Mouse (Mus musculus): Measurements from ENCODE around the gene C87436. TPM values are rescaled to one million over a fixed set of nuclear protein-coding genes. Genes with fewer than 3 reads are reported as not detected.
"Not testable (repeated sequence)": the region's sequence is repeated elsewhere in the genome, so short reads cannot be mapped to it uniquely, and the experiment has no call there.

Gene C87436
- polyA plus RNA-seq, 1 experiment, result 13.6 TPM

DNA sequence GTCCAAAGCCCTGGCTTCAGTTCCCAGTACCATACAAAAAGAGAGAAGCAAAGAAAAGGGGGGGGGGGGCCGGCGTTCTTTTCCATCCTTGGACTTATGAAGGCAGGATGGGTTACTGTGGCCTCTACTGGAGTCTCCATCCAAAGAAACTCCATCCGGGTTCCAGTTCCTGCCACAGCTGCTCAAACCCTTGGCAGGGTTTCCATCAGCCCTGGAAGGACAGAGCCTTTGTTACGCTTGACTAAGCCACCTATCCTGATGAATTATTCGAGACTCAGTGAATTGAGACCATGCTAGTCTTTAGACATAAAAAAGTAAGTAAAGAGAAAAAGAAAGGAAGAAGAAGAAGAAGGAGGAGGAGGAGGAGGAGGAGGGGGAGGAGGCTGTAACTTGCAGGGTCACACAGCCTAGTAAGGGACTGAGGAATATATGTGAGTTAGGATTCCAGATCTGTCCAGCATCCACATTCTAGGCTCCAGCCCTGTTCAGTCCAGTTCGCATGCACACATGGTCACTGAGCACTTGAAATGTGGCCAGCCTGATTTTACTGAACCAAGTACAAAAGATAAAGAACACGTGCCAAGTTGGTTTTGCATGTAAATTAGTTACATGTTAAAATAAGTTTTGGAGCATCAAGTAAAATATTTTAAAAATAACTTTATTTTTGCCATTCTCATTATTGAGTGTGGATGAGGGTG lies 47.9 kb downstream of the C87436 start:
- H3K4me1 ChIP-seq (ENCODE audit: control insufficient read depth, insufficient read depth, insufficient read length, low read length), result peaks cover 15% of the 10 kb centered on the region
- no peak overlapping the region for H3K4me3 ChIP-seq (ENCODE audit: insufficient read depth, low read depth, low read length)
- H3K27ac ChIP-seq (replicated peaks; ENCODE audit: low read depth, low read length), result no peak overlapping the region

DNA sequence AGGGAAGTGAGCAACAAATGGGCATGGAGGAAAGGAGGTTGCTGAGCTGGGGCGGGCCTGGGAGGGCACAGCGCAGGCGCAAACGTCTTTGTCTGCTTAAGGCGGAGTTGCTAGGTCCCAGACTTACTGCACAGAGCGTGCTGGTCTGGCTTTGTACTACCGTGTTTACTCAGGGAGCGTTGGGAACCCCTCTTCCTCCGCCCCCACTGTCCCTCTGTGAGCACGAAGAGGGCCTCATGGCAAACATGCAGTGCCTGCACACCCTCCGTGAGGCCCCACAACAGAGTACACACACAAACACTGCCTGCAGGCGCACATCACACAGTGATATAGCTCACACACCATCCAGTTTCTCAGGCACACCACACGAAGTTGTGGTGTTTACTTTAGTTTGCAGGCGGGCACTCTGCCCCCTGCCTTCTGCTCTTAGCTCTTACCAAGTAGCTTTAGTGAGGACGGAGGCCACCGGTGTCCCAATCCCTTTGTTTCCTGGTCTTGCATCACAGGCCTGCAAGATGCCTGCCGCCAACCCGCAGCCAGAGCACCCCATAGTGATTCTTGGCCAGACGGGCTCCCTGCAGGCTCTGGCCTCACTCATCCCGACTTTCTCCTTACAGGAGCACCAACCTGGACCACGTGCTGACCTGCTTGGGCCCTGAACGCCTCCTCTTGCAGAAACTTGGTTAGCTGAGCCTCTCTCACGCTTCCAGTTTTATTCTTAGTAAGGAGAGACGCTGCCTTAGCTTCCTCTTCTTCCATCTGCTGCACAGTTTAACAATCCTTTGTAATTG lies 49.4 kb downstream of the C87436 start:
- H3K27ac ChIP-seq (replicated peaks; ENCODE audit: low read depth, low read length), result peak overlapping the region; percentile 87
- H3K4me1 ChIP-seq (ENCODE audit: control insufficient read depth, insufficient read depth, insufficient read length, low read length), result peaks cover 12% of the 10 kb centered on the region
- peak overlapping the region; percentile 52 for H3K4me3 ChIP-seq (ENCODE audit: insufficient read depth, low read depth, low read length)

DNA sequence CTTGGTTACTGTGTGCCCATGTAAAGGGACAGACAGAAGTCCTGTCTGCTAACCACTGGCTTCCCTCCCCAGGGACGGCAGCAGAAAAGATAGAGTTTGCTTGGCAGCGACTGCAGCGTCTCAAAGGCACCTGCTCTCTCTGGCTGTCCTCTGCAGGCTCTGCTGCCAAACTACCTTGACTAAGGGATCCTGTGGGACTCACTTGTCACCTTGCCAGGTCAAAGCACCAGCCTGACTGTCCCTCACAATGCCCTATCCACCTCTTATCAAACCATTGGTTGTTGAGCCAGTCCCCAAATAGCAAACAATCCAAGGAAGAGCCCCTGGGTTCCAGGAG lies 49.9 kb downstream of the C87436 start:
- peaks cover 12% of the 10 kb centered on the region for H3K4me1 ChIP-seq (ENCODE audit: control insufficient read depth, insufficient read depth, insufficient read length, low read length)
- H3K4me3 ChIP-seq (ENCODE audit: insufficient read depth, low read depth, low read length), result no peak overlapping the region
- peak overlapping the region; percentile 87 for H3K27ac ChIP-seq (replicated peaks; ENCODE audit: low read depth, low read length)

DNA sequence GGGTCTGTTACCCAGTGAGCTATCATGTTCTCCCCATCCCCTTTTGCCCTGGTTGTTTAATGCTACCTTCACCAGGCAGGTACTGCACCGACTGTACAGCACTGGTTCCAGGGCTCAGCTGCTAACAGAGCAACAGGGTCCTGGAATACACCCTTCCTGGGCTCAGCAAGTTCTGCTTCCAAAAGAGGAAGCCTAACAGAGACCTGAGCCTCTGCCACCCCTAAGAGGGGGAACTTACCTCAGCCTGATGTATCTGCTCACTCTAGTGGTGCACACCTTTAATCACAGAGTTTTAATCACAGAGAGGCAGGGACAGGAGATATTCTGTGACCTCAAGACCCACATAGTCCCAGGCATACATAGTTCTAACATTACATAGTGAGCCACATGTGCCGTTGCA lies 51.8 kb downstream of the C87436 start:
- Histone ChIP-seq H3K4me3 (ENCODE audit: insufficient read depth, low read depth, low read length) (no peak overlapping the region), H3K4me1 (ENCODE audit: control insufficient read depth, insufficient read depth, insufficient read length, low read length) (peaks cover 18% of the 10 kb centered on the region), H3K27ac (replicated peaks; ENCODE audit: low read depth, low read length) (no peak overlapping the region)

DNA sequence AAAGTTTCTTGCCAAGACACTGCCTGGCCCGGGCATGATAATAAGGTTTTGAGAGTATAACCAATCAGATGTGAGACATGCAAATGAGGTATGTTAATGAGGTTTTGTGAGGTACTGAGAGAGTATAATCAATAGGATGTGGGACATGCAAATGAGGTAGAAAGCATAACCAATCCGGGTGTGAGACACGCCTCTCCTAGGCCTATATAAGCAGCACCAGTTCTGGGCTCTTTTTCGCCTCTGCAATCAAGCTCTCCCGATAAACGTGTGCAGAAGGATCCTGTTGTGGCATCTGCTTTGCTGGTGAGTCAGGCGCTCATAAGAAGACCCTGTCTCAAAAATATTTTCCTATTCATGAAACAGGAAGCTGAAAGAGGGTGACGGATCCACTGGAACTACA lies 52.2 kb downstream of the C87436 start:
- not testable (repeated sequence) for H3K27ac ChIP-seq (replicated peaks; ENCODE audit: low read depth, low read length); H3K4me3 ChIP-seq (ENCODE audit: insufficient read depth, low read depth, low read length)
- peaks cover 18% of the 10 kb centered on the region for H3K4me1 ChIP-seq (ENCODE audit: control insufficient read depth, insufficient read depth, insufficient read length, low read length)

DNA sequence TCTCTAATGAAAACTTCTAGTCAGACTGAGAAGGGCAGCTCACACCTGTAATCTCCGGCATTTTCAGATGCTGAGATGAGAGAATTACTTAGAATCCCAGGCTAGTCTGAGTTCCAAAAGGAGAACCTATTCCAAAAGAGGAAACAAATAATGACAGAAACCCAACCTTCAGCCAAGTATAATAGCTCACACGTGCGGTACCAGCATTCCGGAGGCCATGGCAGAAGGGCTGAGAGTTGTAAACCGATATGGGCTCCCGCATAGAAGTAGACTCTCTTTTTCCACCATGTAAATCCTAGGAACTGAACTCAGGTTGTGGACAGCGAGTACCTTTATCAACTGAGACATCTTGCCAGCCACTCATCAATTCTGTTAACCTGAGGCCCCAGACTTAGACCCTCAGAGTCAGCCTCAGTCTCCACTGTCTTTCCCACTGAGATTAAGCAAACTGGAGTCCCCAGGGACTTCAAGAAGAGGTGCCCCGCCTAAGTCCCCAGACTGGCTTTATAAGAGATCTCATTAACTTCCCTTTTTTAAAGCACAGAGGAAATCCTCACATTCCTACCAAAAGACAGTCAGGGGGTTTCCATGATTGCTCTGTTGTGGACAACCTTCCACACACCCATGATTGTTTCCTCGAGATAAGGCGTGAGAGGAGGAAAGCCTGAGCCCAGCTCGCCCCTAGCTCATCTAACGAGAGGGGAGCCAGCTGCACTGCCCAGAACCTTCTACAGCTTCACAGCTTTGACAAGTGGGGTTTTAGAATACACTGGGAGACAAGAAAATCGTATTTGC lies 55.5 kb downstream of the C87436 start:
- H3K27ac ChIP-seq (replicated peaks; ENCODE audit: low read depth, low read length), result peak overlapping the region; percentile 83
- H3K4me3 ChIP-seq (ENCODE audit: insufficient read depth, low read depth, low read length), result no peak overlapping the region
- peaks cover 22% of the 10 kb centered on the region for H3K4me1 ChIP-seq (ENCODE audit: control insufficient read depth, insufficient read depth, insufficient read length, low read length)

DNA sequence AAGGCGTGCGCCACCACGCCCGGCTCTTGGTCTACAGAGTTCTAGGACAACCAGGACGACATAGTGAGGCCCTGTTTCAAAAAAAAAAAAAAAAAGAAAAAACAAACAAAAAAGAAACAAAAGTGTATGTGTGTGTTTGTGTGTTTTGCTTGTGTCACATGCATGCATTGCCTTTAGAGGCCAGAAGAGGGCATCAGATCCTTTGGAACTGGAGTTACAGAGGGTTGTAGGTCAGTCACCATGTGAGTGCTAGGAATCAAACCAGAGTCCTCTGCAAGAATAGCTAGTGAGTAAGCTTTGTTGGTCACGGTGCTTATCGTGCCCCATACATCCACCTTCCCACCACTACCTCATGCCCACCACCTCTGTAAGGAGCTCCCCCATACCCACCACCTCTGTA lies 56.6 kb downstream of the C87436 start:
- no peak overlapping the region for H3K4me3 ChIP-seq (ENCODE audit: insufficient read depth, low read depth, low read length)
- no peak overlapping the region for H3K27ac ChIP-seq (replicated peaks; ENCODE audit: low read depth, low read length)
- H3K4me1 ChIP-seq (ENCODE audit: control insufficient read depth, insufficient read depth, insufficient read length, low read length), result peaks cover 27% of the 10 kb centered on the region

DNA sequence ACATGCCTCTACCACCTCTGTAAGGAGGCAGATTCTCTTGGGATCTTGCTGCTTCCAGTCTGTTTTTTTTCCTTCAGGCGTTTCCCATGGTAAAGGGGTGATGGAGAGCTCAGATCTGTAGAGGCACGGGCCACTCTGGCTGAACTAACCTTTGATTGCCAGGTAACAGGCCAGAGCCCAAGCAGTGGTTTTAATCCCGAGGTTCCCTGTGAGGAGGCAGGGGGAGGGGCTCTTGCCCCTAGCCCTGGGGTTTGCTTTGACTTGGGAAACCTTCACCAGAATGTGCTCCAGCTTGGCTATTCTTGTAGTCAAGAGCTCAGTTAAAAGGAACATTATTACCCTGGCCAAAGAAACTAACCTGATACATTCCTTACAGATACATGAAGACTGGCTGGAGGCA lies 57.5 kb downstream of the C87436 start:
- H3K4me1 ChIP-seq (ENCODE audit: control insufficient read depth, insufficient read depth, insufficient read length, low read length), result peaks cover 29% of the 10 kb centered on the region
- no peak overlapping the region for H3K4me3 ChIP-seq (ENCODE audit: insufficient read depth, low read depth, low read length)
- 0 out of 2 replicates have a peak overlapping the region, but pooled peaks have one; percentile 94 for H3K27ac ChIP-seq (replicated peaks; ENCODE audit: low read depth, low read length)

DNA sequence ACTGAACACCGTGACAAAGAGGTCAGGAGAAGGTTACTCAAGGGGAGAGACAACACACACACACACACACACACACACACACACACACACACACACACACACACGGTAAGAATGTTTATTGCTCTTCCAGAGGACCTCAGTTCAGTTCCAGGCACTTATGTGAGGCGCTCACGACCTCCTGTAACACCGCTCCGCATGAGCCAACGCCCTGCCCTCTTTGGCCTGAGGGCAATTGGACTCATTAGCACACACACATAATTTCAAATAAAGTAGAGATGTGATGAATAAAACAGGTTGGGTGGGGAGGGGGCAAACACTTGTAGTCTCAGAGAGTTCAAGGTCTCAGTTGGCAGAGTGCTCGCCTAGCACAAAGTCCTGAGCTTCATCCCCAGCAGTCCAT lies 58.0 kb downstream of the C87436 start:
- H3K27ac ChIP-seq (replicated peaks; ENCODE audit: low read depth, low read length), result peak overlapping the region; percentile 94; the same call in 1 of the 2 replicates
- H3K4me3 ChIP-seq (ENCODE audit: insufficient read depth, low read depth, low read length), result no peak overlapping the region
- H3K4me1 ChIP-seq (ENCODE audit: control insufficient read depth, insufficient read depth, insufficient read length, low read length), result peaks cover 29% of the 10 kb centered on the region

DNA sequence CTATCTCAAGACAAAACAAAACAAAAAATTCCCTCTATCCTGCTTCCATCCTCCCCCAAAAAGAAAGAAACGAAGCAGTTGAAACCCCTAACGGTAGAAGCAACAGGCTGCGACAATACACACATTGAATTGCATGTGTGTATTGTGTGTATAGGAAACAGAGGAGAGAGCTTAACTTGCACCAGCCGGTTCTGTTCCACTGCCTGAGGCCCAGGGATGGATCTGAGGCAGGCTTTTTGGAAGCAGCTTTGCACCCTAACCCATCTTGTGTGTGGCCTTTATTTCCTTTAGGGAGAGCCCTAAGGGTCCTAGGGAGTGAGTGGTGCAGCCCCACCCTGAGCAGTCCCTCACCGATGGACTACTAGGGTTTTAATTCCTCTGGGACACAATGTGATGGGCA lies 58.4 kb downstream of the C87436 start:
- H3K4me1 ChIP-seq (ENCODE audit: control insufficient read depth, insufficient read depth, insufficient read length, low read length), result peaks cover 29% of the 10 kb centered on the region
- H3K27ac ChIP-seq (replicated peaks; ENCODE audit: low read depth, low read length), result peak overlapping the region; percentile 94
- H3K4me3 ChIP-seq (ENCODE audit: insufficient read depth, low read depth, low read length), result peak overlapping the region; percentile 55; the same call in 1 of the 2 replicates

DNA sequence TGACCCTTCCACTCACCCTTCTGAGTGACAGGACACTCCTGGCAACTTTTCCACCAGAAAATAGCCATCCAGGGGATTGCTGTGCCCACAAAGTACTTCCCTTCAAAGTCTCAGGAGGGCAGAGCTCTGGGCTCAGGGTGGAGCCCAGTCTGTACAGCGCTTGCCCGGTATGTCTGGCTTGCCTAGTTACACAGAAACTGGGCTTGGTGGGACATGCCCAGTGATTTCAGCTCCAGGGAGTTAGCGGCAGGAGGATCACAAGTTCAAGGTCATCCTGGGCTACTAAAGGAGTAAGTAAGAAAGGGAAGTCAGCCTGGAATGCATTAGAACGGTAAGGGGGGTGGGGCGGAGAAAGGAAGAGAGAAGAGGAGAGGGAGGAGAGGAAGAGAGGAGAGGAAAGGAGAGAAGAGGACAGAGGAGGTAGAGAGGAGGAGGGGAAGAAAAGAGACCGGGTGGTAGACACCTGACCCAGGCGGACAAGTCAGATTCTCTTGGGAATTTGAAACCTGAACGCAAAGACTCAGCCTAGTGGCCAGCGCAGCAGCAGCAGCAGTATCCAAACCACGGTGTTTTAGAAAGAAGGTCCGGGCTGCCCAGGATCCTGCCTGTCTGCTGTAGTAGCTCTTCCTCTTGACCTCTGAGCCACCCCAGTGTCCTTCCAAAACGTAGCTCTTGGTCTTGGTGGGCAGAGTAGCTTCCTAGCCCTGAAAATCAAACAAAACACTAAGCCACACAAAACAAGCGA lies 59.1 kb downstream of the C87436 start:
- H3K4me1 ChIP-seq (ENCODE audit: control insufficient read depth, insufficient read depth, insufficient read length, low read length), result peaks cover 29% of the 10 kb centered on the region
- H3K27ac ChIP-seq (replicated peaks; ENCODE audit: low read depth, low read length), result peak overlapping the region; percentile 94
- H3K4me3 ChIP-seq (ENCODE audit: insufficient read depth, low read depth, low read length), result peak overlapping the region; percentile 55

DNA sequence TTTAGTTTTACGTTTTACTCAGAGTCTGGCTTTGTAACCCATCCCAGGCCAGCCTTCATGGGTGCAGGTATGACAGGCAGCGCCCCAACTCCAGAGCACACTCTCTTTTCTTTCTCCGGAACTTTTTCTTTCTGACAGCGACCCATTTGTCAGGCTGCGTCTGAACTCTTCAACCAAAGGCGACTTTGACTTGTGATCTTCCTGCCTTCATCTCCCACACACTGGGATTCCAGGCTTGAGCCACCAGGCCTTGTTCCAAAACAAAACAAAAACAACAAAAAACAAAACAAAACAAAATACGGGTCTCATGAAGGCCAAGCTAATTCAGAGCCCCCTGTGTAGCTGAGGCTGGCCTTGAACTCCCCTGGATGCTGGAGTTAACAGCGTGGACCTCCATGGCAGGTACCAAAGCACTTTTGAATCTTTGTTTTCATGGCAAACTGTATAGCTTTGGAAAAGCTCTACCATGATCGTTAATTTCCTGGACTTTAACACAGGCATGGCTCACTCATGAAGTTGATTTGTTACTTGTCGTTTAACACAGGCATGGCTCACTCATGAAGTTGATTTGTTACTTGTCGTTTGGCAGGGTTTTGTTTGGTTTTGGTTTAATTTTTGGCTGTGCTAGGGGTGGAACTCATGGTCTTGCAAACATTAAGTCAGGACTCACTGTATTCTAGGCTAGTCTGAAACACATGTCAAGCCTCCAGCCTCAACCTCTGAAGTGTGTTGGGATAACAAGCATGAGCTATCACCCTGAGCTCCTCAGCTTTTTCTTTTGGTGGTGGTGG lies 60.0 kb downstream of the C87436 start:
- Histone ChIP-seq H3K27ac (replicated peaks; ENCODE audit: low read depth, low read length) (peak overlapping the region; percentile 94), H3K4me1 (ENCODE audit: control insufficient read depth, insufficient read depth, insufficient read length, low read length) (peaks cover 29% of the 10 kb centered on the region), H3K4me3 (ENCODE audit: insufficient read depth, low read depth, low read length) (peak overlapping the region; percentile 55)

DNA sequence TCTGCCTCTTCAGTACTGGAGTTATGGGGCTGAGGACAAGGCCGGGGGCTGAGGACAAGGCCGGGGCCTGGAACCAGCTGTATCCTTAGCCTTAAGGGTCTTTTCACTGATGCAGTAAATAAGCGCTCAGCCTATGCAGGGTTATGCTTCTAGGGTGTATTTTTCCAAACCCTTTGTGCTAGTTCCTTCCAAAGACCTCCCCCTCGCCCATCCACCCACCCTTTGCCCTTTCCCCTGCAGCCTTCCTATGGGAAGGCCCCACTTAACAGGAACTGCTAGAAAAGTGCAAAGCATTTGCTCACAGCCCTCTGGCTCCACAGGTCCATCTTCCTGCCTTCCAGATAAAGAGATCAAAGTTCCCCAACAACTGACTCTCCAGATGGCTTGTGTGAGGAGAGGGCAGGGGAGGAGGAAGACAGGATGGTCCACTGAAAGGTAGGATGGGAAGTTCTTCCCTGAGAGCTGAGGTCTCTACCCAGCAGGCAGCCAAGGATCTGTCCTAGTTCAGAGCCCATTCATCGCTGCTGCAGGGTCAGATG lies 61.5 kb downstream of the C87436 start:
- Histone ChIP-seq H3K4me3 (ENCODE audit: insufficient read depth, low read depth, low read length) (no peak overlapping the region), H3K27ac (replicated peaks; ENCODE audit: low read depth, low read length) (peak overlapping the region; percentile 52), H3K4me1 (ENCODE audit: control insufficient read depth, insufficient read depth, insufficient read length, low read length) (peaks cover 27% of the 10 kb centered on the region)

DNA sequence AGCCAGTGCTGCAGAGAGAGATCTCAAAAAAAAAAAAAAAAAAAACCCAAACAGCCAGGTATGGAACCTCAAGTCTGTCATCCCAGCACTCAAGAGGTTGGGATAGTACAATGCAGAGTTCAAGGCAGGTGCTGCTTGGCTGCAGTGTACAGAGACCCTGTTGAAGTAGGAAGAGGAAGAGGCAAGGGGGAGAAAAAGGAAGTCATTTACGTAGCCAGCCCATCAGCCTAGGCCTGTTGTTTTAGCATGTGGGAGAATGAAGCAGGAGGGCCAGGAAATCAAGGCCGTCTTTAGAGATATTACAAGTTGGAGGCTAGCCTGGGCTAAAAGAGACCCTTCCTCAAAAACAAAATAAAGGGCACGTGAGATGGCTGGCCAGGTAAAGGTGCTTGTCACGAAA lies 65.3 kb downstream of the C87436 start:
- Histone ChIP-seq H3K4me3 (ENCODE audit: insufficient read depth, low read depth, low read length) (no peak overlapping the region), H3K27ac (replicated peaks; ENCODE audit: low read depth, low read length) (no peak overlapping the region)

More for the DNA sequence above, 65.3 kb downstream of the C87436 start:
- H3K4me1 ChIP-seq (ENCODE audit: control insufficient read depth, insufficient read depth, insufficient read length, low read length), result peaks cover 11% of the 10 kb centered on the region

All from brown adipose tissue, adult 24 weeks (tissue).